Mouse (Mus musculus) spleen, adult 2 months (tissue): ENCODE results near the gene Fabp1.

Source experiments
- CTCF ChIP-seq: fragments of 200-500 bp; IDR thresholded peaks from 2 replicates; pipeline ENCODE4 v1.5.1; 2011; ENCODE audit warnings: mild to moderate bottlenecking, inconsistent platforms; ENCODE audit not compliant: insufficient read depth, insufficient read length, insufficient replicate concordance; ENCODE audit errors: extremely low read depth
- POLR2A ChIP-seq: fragments of 200-500 bp; IDR thresholded peaks from 2 replicates; pipeline ENCODE4 v1.6.1; 2011; ENCODE audit warnings: low read depth, low read length, inconsistent platforms

DNA sequence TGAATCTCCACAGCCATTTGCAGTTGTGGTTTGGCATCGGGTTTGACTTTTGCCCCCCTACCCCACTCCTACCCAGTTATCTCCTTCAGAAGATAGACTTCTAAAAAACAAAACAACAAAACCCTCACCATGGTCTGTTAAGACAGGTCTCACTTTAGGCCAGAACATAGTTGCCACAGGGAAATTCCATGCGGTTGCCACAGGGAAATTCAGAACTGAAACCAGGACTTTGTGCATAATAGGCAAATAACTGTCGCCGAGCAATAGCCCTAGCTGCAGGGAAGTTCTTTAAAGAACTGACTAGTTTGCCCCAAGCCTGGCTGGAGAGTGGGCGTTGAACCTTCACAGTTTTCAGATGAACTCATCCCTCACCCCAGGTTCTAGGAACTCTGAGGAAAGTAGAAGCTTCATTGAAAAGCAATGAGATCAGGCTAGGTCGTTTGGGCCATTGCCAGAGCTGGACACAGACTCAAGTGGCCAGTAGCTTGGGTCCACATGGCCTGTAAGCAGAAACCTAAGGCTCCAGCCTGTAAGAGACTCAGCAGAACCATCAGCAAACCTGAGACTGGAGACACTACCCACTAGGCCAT is 6.4 kb upstream of the Fabp1 start:
- no peak for TF ChIP-seq POLR2A
- TF ChIP-seq CTCF: no peak
